Mouse (Mus musculus) intestine, embryonic 14.5 days (tissue): ENCODE data around the gene Hspa12b. TPM values are rescaled to one million over a fixed set of nuclear protein-coding genes. Genes with fewer than 3 reads are reported as not detected.

ENCODE experiments used
- ATAC-seq: fragments of 200-750 bp; cut with Nextera tagmentation; replicated peaks from 2 replicates; pipeline ENCODE4 v1.8.0; 2017; ENCODE audit warnings: low read depth, moderate number of reproducible peaks, moderate TSS enrichment, moderate library complexity; ENCODE audit not compliant: low FRiP score, low TSS enrichment
- DNase-seq: peaks from one replicate; pipeline ENCODE4 v3.0.0-alpha.2; 2018; ENCODE audit warnings: low spot score
- H3K27ac ChIP-seq: fragments of 300-500 bp; sonication (generic); 2 replicates; pipeline ENCODE4 v1.5.1; 2014; ENCODE audit warnings: low read depth, mild to moderate bottlenecking, control low read depth
- H3K27me3 ChIP-seq: fragments of 300-500 bp; sonication (generic); replicated peaks from 2 replicates; pipeline ENCODE4 v1.6.1; 2014; ENCODE audit warnings: low read length, control low read depth; ENCODE audit not compliant: control insufficient read depth, insufficient read depth
- H3K36me3 ChIP-seq: fragments of 300-500 bp; sonication (generic); 2 replicates; pipeline ENCODE4 v1.6.1; 2014; ENCODE audit warnings: low read length, control low read depth; ENCODE audit not compliant: control insufficient read depth, insufficient read depth
- H3K4me1 ChIP-seq: fragments of 300-500 bp; sonication (generic); replicated peaks from 2 replicates; pipeline ENCODE4 v1.6.1; 2014; ENCODE audit warnings: low read length, control low read depth, mixed read lengths; ENCODE audit not compliant: control insufficient read depth, insufficient read depth
- H3K4me2 ChIP-seq: fragments of 300-500 bp; sonication (generic); 2 replicates; pipeline ENCODE4 v1.6.1; 2014; ENCODE audit warnings: low read length
- H3K4me3 ChIP-seq: fragments of 300-500 bp; sonication (generic); 2 replicates; pipeline ENCODE4 v1.5.1; 2014; ENCODE audit warnings: low read depth, low read length, control low read depth, mixed read lengths
- H3K9ac ChIP-seq: fragments of 300-500 bp; sonication (generic); 2 replicates; pipeline ENCODE4 v1.6.1; 2014; ENCODE audit warnings: mild to moderate bottlenecking, low read length
- H3K9me3 ChIP-seq: fragments of 300-500 bp; sonication (generic); 2 replicates; pipeline ENCODE4 v1.6.1; 2016; ENCODE audit warnings: low read length, control low read depth; ENCODE audit not compliant: control insufficient read depth
- WGBS: fragments of 180-500 bp; shearing (Covaris S2); extraction: QIAGEN DNeasy Blood & Tissue Kit; methylation state at CpG from one replicate; pipeline ENCODE4 v1.1.7; 2014; 5-methylcytosine and 5-hydroxymethylcytosine counted together
- polyA plus RNA-seq: library from polyadenylated mRNA; unstranded; fragments of >200 nt; fragmentation: Nextera tagmentation; extraction: Ambion mirVana; gene quantifications from 2 replicates; pipeline ENCODE4 v1.2.1, GENCODE M21; 2014

Gene Hspa12b
- polyA plus RNA-seq, 1 experiment from 2014 or later = 5.4 TPM

GRCm38 (mm10) chr2:131140533-131140905, 13.4 kb downstream of the Hspa12b start:
- DNase-seq (no peak), ATAC-seq (no peak)
- no peaks in the 10 kb centered on the region for H3K9me3 ChIP-seq
- no peak overlapping the region for H3K9ac ChIP-seq
- 77% methylated on average over 5 of the region's 5 CpGs for WGBS
- H3K36me3 ChIP-seq = peaks cover 42% of the 10 kb centered on the region
- H3K4me2 ChIP-seq = no peak overlapping the region
- no peak overlapping the region for H3K4me3 ChIP-seq
- no peak overlapping the region for H3K27ac ChIP-seq
- no peaks in the 10 kb centered on the region for H3K27me3 ChIP-seq
- no peaks in the 10 kb centered on the region; the same call in 1 of the 2 replicates for H3K4me1 ChIP-seq

- H3K36me3 ChIP-seq = peaks cover 50% of the 10 kb centered on the region
- H3K4me3 ChIP-seq = no peak overlapping the region
- DNase-seq (no peak), ATAC-seq (no peak)
- H3K4me2 ChIP-seq = no peak overlapping the region
- no peaks in the 10 kb centered on the region for H3K9me3 ChIP-seq
- H3K27me3 ChIP-seq = no peaks in the 10 kb centered on the region
- 93% methylated on average over 8 of the region's 8 CpGs for WGBS
- no peak overlapping the region for H3K27ac ChIP-seq
- no peaks in the 10 kb centered on the region; the same call in 1 of the 2 replicates for H3K4me1 ChIP-seq
- no peak overlapping the region for H3K9ac ChIP-seq
Measured at GRCm38 (mm10) chr2:131141336-131141986, 14.4 kb downstream of the Hspa12b start.

- Histone ChIP-seq H3K4me3 (no peak overlapping the region), H3K27me3 (no peaks in the 10 kb centered on the region), H3K36me3 (peaks cover 54% of the 10 kb centered on the region), H3K27ac (no peak overlapping the region), H3K9me3 (no peaks in the 10 kb centered on the region), H3K4me2 (no peak overlapping the region), H3K4me1 (no peaks in the 10 kb centered on the region; the same call in 1 of the 2 replicates), H3K9ac (no peak overlapping the region)
- DNase-seq = peak; percentile 89
- peak; percentile 59 for ATAC-seq
- WGBS = 35% methylated on average over 18 of the region's 18 CpGs
Measured at GRCm38 (mm10) chr2:131142592-131142991, 15.5 kb downstream of the Hspa12b start.

- Histone ChIP-seq H3K27ac (no peak overlapping the region), H3K9ac (no peak overlapping the region), H3K9me3 (no peaks in the 10 kb centered on the region), H3K4me2 (no peak overlapping the region), H3K4me3 (no peak overlapping the region), H3K36me3 (peaks cover 57% of the 10 kb centered on the region), H3K27me3 (no peaks in the 10 kb centered on the region), H3K4me1 (no peaks in the 10 kb centered on the region; the same call in 1 of the 2 replicates)
- WGBS = 70% methylated on average over 22 of the region's 22 CpGs
- no peak for ATAC-seq
- no peak for DNase-seq
Measured at GRCm38 (mm10) chr2:131143007-131143780, 16.1 kb downstream of the Hspa12b start.

- Histone ChIP-seq H3K9me3 (no peaks in the 10 kb centered on the region), H3K4me1 (no peaks in the 10 kb centered on the region; the same call in 1 of the 2 replicates), H3K36me3 (peaks cover 69% of the 10 kb centered on the region), H3K27me3 (no peaks in the 10 kb centered on the region), H3K27ac (no peak overlapping the region), H3K9ac (no peak overlapping the region), H3K4me3 (no peak overlapping the region), H3K4me2 (no peak overlapping the region)
- WGBS = 59% methylated on average over 13 of the region's 13 CpGs
- no peak for DNase-seq
- no peak for ATAC-seq
Measured at GRCm38 (mm10) chr2:131145121-131145520, 18.0 kb downstream of the Hspa12b start.

- DNase-seq (no peak), ATAC-seq (no peak)
- no peaks in the 10 kb centered on the region; the same call in 1 of the 2 replicates for H3K4me1 ChIP-seq
- H3K4me3 ChIP-seq = no peak overlapping the region
- no peak overlapping the region for H3K27ac ChIP-seq
- no peaks in the 10 kb centered on the region for H3K27me3 ChIP-seq
- H3K36me3 ChIP-seq = peaks cover 69% of the 10 kb centered on the region
- H3K9me3 ChIP-seq = no peaks in the 10 kb centered on the region
- no peak overlapping the region for H3K4me2 ChIP-seq
- WGBS = 89% methylated on average over 2 of the region's 2 CpGs
- no peak overlapping the region for H3K9ac ChIP-seq
Measured at GRCm38 (mm10) chr2:131145536-131145935, 18.5 kb downstream of the Hspa12b start.

GRCm38 (mm10) chr2:131146193-131147042, 19.3 kb downstream of the Hspa12b start:
- Histone ChIP-seq H3K9me3 (no peaks in the 10 kb centered on the region), H3K9ac (no peak overlapping the region), H3K4me3 (no peak overlapping the region), H3K36me3 (peaks cover 69% of the 10 kb centered on the region), H3K4me1 (no peaks in the 10 kb centered on the region; the same call in 1 of the 2 replicates), H3K4me2 (no peak overlapping the region), H3K27ac (no peak overlapping the region), H3K27me3 (no peaks in the 10 kb centered on the region)
- 84% methylated on average over 21 of the region's 21 CpGs for WGBS
- DNase-seq = no peak
- ATAC-seq = no peak

GRCm38 (mm10) chr2:131147043-131147365, 19.9 kb downstream of the Hspa12b start:
- H3K9ac ChIP-seq = no peak overlapping the region
- H3K4me3 ChIP-seq = no peak overlapping the region
- H3K27ac ChIP-seq = no peak overlapping the region
- H3K4me2 ChIP-seq = no peak overlapping the region
- no peaks in the 10 kb centered on the region; the same call in 1 of the 2 replicates for H3K4me1 ChIP-seq
- ATAC-seq (no peak), DNase-seq (no peak)
- H3K27me3 ChIP-seq = no peaks in the 10 kb centered on the region
- WGBS = 94% methylated on average over 8 of the region's 8 CpGs
- H3K36me3 ChIP-seq = peaks cover 73% of the 10 kb centered on the region
- H3K9me3 ChIP-seq = no peaks in the 10 kb centered on the region
